Mouse (Mus musculus): ENCODE data around the gene Tceal8. TPM values are rescaled to one million over a fixed set of nuclear protein-coding genes. Genes with fewer than 3 reads are reported as not detected.

Tceal8 gene
- polyA plus RNA-seq, 1 experiment from 2014 or later, result 236 TPM

DNA sequence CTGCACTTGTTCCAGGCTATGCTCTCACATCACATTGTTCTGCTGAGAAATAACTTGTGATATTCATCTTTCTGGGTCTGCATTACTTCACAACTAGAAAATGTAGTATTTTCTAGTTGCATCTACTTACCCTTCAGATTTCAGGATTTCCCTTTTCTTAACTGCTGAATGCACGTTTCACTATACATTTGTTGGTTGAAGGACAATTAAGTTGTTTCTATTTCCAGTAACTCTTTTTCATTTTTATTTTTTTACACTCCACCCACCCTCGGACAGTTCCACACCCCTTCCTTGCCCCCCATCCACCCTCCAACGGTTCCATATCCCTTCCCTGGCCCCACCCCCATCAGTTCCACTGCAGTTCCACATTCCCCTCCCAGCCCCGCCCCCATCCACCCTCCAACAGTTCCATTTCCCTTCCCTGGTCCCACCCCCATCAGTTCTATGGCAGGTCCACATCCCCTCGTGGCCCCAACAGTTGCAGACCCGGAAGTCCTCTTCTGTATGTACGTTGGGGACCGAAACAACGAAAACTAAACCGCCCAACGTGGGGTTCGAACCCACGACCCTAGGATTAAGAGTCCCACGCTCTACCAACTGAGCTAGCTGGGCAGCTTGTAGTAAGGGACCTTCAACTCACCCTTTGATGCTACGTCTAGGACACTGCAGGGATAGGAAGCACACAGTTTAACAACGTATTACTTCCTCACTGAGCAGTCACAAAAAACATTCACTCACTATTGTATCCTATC, 23.2 kb upstream of the Tceal8 start:
- H3K9me3 ChIP-seq (ENCODE audit: control insufficient read depth, low read length), result no peaks in the 10 kb centered on the region
- no peak overlapping the region for H3K9ac ChIP-seq (ENCODE audit: low read depth, low read length)
- WGBS, result 73% methylated on average over 16 of the region's 16 CpGs
- no peak overlapping the region for H3K27ac ChIP-seq (ENCODE audit: low read depth, low read length)
- H3K27me3 ChIP-seq (replicated peaks; ENCODE audit: control insufficient read depth, insufficient read depth, low read length), result no peaks in the 10 kb centered on the region
- ATAC-seq (replicated peaks; ENCODE audit: low FRiP score) (no peak), DNase-seq (ENCODE audit: low spot score) (no peak)
- H3K36me3 ChIP-seq (ENCODE audit: control insufficient read depth, insufficient read depth, low read length), result no peaks in the 10 kb centered on the region
- H3K4me1 ChIP-seq (replicated peaks; ENCODE audit: control insufficient read depth, insufficient read depth, low read length), result no peaks in the 10 kb centered on the region
- H3K4me2 ChIP-seq, result no peak overlapping the region
- H3K4me3 ChIP-seq (ENCODE audit: low read depth, low read length), result no peak overlapping the region

DNA sequence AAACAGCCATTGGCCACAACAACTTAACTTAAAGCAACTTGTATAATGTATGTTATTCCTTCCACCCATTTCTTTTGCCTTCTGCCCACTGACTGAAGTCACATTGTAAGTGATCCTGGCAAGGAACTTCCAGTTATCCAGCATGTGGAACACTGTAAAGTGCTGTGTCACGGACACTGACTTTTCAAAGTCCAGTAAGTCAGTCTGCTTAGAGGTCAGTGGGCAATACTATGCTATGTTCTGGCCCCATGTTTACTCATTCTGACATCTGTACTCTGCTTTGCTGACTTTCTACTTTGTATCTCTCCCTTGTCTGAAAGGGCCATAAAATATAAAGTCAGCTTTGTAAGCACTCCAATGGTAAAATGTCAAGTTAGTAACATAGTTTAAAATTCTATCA, 11.0 kb upstream of the Tceal8 start:
- H3K4me2 ChIP-seq, result no peak overlapping the region
- DNase-seq (ENCODE audit: low spot score) (no peak), ATAC-seq (replicated peaks; ENCODE audit: low FRiP score) (no peak)
- no peaks in the 10 kb centered on the region for H3K9me3 ChIP-seq (ENCODE audit: control insufficient read depth, low read length)
- H3K4me3 ChIP-seq (ENCODE audit: low read depth, low read length), result no peak overlapping the region
- 79% methylated on average over 1 of the region's 1 CpGs for WGBS
- H3K9ac ChIP-seq (ENCODE audit: low read depth, low read length), result no peak overlapping the region
- no peaks in the 10 kb centered on the region for H3K4me1 ChIP-seq (replicated peaks; ENCODE audit: control insufficient read depth, insufficient read depth, low read length)
- no peaks in the 10 kb centered on the region for H3K27me3 ChIP-seq (replicated peaks; ENCODE audit: control insufficient read depth, insufficient read depth, low read length)
- H3K36me3 ChIP-seq (ENCODE audit: control insufficient read depth, insufficient read depth, low read length), result no peaks in the 10 kb centered on the region
- H3K27ac ChIP-seq (ENCODE audit: low read depth, low read length), result no peak overlapping the region

DNA sequence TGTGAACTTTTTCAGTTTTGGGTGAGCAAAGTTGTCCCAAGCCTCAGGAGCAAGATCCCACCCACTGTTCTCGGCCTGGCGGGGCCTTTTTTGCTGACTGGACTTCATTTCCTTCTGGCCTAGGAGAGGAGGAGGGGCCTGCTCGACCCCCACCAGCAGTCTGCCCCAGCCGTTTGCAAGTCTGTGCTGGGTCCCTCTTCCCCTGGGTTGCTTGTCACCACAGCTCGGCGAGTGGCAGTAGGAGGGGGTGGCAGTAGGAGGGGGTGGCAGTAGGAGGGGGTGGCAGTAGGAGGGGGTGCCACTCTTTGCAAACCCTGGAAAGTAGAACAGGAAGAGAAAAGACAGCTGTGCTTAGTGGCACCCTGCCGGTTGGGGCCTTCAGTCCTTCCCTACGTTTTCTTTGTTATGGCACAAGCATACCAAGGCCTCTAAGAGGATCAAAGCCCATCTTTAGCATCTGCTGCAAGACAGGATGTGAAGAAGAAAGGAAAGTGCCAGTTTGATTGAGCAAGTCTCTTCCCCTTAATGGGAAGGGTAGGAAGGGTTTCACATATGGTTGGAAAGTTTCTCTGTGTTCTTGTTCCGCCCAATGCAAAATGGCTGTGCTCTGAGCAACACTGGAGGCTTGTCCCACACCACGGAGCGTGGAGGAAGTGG, 8.9 kb upstream of the Tceal8 start:
- Histone ChIP-seq H3K27me3 (replicated peaks; ENCODE audit: control insufficient read depth, insufficient read depth, low read length) (no peaks in the 10 kb centered on the region), H3K4me3 (ENCODE audit: low read depth, low read length) (no peak overlapping the region), H3K36me3 (ENCODE audit: control insufficient read depth, insufficient read depth, low read length) (no peaks in the 10 kb centered on the region), H3K9me3 (ENCODE audit: control insufficient read depth, low read length) (no peaks in the 10 kb centered on the region), H3K4me1 (replicated peaks; ENCODE audit: control insufficient read depth, insufficient read depth, low read length) (no peaks in the 10 kb centered on the region), H3K27ac (ENCODE audit: low read depth, low read length) (no peak overlapping the region), H3K9ac (ENCODE audit: low read depth, low read length) (no peak overlapping the region), H3K4me2 (no peak overlapping the region)
- ATAC-seq (replicated peaks; ENCODE audit: low FRiP score) (no peak), DNase-seq (ENCODE audit: low spot score) (no peak)
- WGBS, result 22% methylated on average over 11 of the region's 11 CpGs

GRCm38 (mm10) chrX:136172786-136173185, 644 bp upstream of the Tceal8 start:
- peak overlapping the region; percentile 55 for H3K4me3 ChIP-seq (ENCODE audit: low read depth, low read length)
- H3K9me3 ChIP-seq (ENCODE audit: control insufficient read depth, low read length), result no peaks in the 10 kb centered on the region
- WGBS, result 27% methylated on average over 10 of the region's 10 CpGs
- peak overlapping the region; percentile 64 for H3K4me2 ChIP-seq
- H3K27ac ChIP-seq (ENCODE audit: low read depth, low read length), result no peak overlapping the region
- H3K4me1 ChIP-seq (replicated peaks; ENCODE audit: control insufficient read depth, insufficient read depth, low read length), result no peaks in the 10 kb centered on the region
- ATAC-seq (replicated peaks; ENCODE audit: low FRiP score) (no peak), DNase-seq (ENCODE audit: low spot score) (no peak)
- no peaks in the 10 kb centered on the region for H3K27me3 ChIP-seq (replicated peaks; ENCODE audit: control insufficient read depth, insufficient read depth, low read length)
- no peaks in the 10 kb centered on the region for H3K36me3 ChIP-seq (ENCODE audit: control insufficient read depth, insufficient read depth, low read length)
- H3K9ac ChIP-seq (ENCODE audit: low read depth, low read length), result peak overlapping the region; percentile 38; the same call in 1 of the 2 replicates

GRCm38 (mm10) chrX:136171189-136172117, 689 bp downstream of the Tceal8 start:
- WGBS, result 15% methylated on average over 24 of the region's 24 CpGs
- no peaks in the 10 kb centered on the region for H3K36me3 ChIP-seq (ENCODE audit: control insufficient read depth, insufficient read depth, low read length)
- H3K4me2 ChIP-seq, result peak overlapping the region; percentile 64
- H3K4me3 ChIP-seq (ENCODE audit: low read depth, low read length), result peak overlapping the region; percentile 55
- H3K27ac ChIP-seq (ENCODE audit: low read depth, low read length), result peak overlapping the region; percentile 81
- ATAC-seq (replicated peaks; ENCODE audit: low FRiP score) (peak; percentile 60), DNase-seq (ENCODE audit: low spot score) (peak; percentile 46)
- H3K27me3 ChIP-seq (replicated peaks; ENCODE audit: control insufficient read depth, insufficient read depth, low read length), result no peaks in the 10 kb centered on the region
- no peaks in the 10 kb centered on the region for H3K9me3 ChIP-seq (ENCODE audit: control insufficient read depth, low read length)
- peak overlapping the region; percentile 78 for H3K9ac ChIP-seq (ENCODE audit: low read depth, low read length)
- no peaks in the 10 kb centered on the region for H3K4me1 ChIP-seq (replicated peaks; ENCODE audit: control insufficient read depth, insufficient read depth, low read length)

GRCm38 (mm10) chrX:136170625-136171024, 1.5 kb downstream of the Tceal8 start:
- H3K9me3 ChIP-seq (ENCODE audit: control insufficient read depth, low read length), result no peaks in the 10 kb centered on the region
- ATAC-seq (replicated peaks; ENCODE audit: low FRiP score) (peak; percentile 55), DNase-seq (ENCODE audit: low spot score) (no peak)

GRCm38 (mm10) chrX:136144195-136144594, 27.9 kb downstream of the Tceal8 start:
- Histone ChIP-seq H3K36me3 (ENCODE audit: control insufficient read depth, insufficient read depth, low read length) (no peaks in the 10 kb centered on the region), H3K4me1 (replicated peaks; ENCODE audit: control insufficient read depth, insufficient read depth, low read length) (no peaks in the 10 kb centered on the region), H3K9me3 (ENCODE audit: control insufficient read depth, low read length) (no peaks in the 10 kb centered on the region), H3K9ac (ENCODE audit: low read depth, low read length) (no peak overlapping the region), H3K27me3 (replicated peaks; ENCODE audit: control insufficient read depth, insufficient read depth, low read length) (no peaks in the 10 kb centered on the region), H3K4me2 (no peak overlapping the region), H3K4me3 (ENCODE audit: low read depth, low read length) (no peak overlapping the region), H3K27ac (ENCODE audit: low read depth, low read length) (no peak overlapping the region)
- DNase-seq (ENCODE audit: low spot score) (no peak), ATAC-seq (replicated peaks; ENCODE audit: low FRiP score) (no peak)
- WGBS, result 49% methylated on average over 7 of the region's 7 CpGs

More at GRCm38 (mm10) chrX:136170625-136171024, 1.5 kb downstream of the Tceal8 start:
- H3K4me2 ChIP-seq, result peak overlapping the region; percentile 64
- H3K4me3 ChIP-seq (ENCODE audit: low read depth, low read length), result peak overlapping the region; percentile 55
- peak overlapping the region; percentile 53; the same call in 1 of the 2 replicates for H3K9ac ChIP-seq (ENCODE audit: low read depth, low read length)
- no peaks in the 10 kb centered on the region for H3K27me3 ChIP-seq (replicated peaks; ENCODE audit: control insufficient read depth, insufficient read depth, low read length)
- no peaks in the 10 kb centered on the region for H3K4me1 ChIP-seq (replicated peaks; ENCODE audit: control insufficient read depth, insufficient read depth, low read length)
- 44% methylated on average over 10 of the region's 10 CpGs for WGBS
- peak overlapping the region; percentile 58; the same call in 1 of the 2 replicates for H3K27ac ChIP-seq (ENCODE audit: low read depth, low read length)
- no peaks in the 10 kb centered on the region for H3K36me3 ChIP-seq (ENCODE audit: control insufficient read depth, insufficient read depth, low read length)

DNA sequence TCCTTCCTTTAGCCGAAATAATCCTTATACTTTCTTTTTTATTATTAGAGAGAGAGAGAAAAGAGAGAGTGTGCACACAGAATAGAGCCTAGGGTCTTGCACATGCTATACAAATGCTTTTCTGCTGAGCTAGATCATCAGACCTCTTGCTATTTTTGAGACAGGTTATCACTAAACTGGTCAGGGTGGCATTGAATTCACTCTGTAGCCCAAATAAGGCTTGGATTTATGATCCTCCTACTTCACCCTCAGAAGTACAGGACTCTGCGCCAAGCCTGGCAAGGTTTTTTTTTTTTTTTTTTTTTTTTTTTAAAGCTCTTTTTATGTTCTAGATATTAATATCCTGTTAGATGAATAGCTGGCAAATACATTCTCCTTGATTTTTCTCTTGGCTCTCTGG, 28.4 kb downstream of the Tceal8 start:
- Histone ChIP-seq H3K4me2 (no peak overlapping the region), H3K27ac (ENCODE audit: low read depth, low read length) (no peak overlapping the region), H3K36me3 (ENCODE audit: control insufficient read depth, insufficient read depth, low read length) (no peaks in the 10 kb centered on the region), H3K4me3 (ENCODE audit: low read depth, low read length) (no peak overlapping the region), H3K27me3 (replicated peaks; ENCODE audit: control insufficient read depth, insufficient read depth, low read length) (no peaks in the 10 kb centered on the region), H3K9ac (ENCODE audit: low read depth, low read length) (no peak overlapping the region), H3K4me1 (replicated peaks; ENCODE audit: control insufficient read depth, insufficient read depth, low read length) (no peaks in the 10 kb centered on the region), H3K9me3 (ENCODE audit: control insufficient read depth, low read length) (no peaks in the 10 kb centered on the region)
- ATAC-seq (replicated peaks; ENCODE audit: low FRiP score) (no peak), DNase-seq (ENCODE audit: low spot score) (no peak)
- WGBS, result 87% methylated on average over 2 of the region's 2 CpGs
